Mouse (Mus musculus) left cerebral cortex, adult 2 months (tissue): ENCODE data around the gene Cebpb. TPM values are rescaled to one million over a fixed set of nuclear protein-coding genes. Genes with fewer than 3 reads are reported as not detected.
A peak's percentile ranks its signal among the peaks of the same experiment; 100 is the strongest.

Source experiments
- DNase-seq, 2 experiments: peaks; one replicate each; pipeline ENCODE4 v3.0.0; 2021 to 2022; ENCODE audit warnings: low spot score in 2 of 2, mixed read lengths in 1 of 2; ENCODE audit errors: extremely low spot score in 1 of 2
- H3K27ac ChIP-seq: fragments of 200-600 bp; 2 replicates; pipeline ENCODE4 v1.8.1; 2022
- H3K4me3 ChIP-seq: fragments of 200-600 bp; 2 replicates; pipeline ENCODE4 v1.8.1; 2022
- CTCF ChIP-seq: fragments of 200-600 bp; IDR thresholded peaks from 2 replicates; pipeline ENCODE4 v1.8.1; 2022; ENCODE audit warnings: antibody characterized with exemption, mild to moderate bottlenecking, moderate library complexity
- intact Hi-C: fragments of 180-260 bp; cut with DNase I; formaldehyde crosslinking; loops from one replicate; pipeline ENCODE4 v1.15.1; 2025
- microRNA-seq, 2 experiments: library from miRNA; unstranded; fragments of <30 nt; microRNA quantifications; one replicate each; pipeline ENCODE4 v1.2.0; 2021
- total RNA-seq, 2 experiments: library from RNA; stranded (reverse); gene quantifications; 2 replicates each; pipeline ENCODE4 v1.2.3; 2021

Gene Cebpb
- total RNA-seq, 2 experiments from 2014 or later, result 15.1 to 19.2 TPM

DNA sequence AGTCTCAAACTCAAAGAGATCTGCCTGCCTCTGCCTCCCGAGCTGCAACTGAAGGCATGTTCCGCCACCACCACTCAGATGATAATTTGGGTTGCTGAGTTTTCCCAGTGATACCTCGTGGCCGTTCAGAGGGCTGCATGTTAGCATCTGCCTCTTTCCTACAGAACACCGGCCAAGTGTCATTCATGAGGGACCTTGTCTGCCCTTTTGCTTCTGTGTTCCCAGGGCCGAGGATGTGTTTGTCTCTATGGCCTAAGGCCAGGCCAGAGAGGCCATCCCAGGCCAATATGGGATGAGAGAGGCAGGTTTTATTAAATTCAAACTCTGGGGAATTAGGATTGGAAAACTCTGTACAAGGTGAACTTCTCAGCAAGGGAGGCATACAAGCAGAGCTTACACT is 25.6 kb downstream of the Cebpb start:
- DNase-seq, result no peak
- intact Hi-C loops, result no loop called here
- TF ChIP-seq CTCF, result no peak
- Histone ChIP-seq H3K27ac (no peak overlapping the region), H3K4me3 (no peak overlapping the region)

- peak; percentile 18 to 31 for DNase-seq
- H3K4me3 ChIP-seq, result no peak overlapping the region
- intact Hi-C loops, result no loop called here
- H3K27ac ChIP-seq, result no peak overlapping the region
- TF ChIP-seq CTCF, result no peak
These were observed 26.3 kb downstream of the Cebpb start for GRCm38 (mm10) chr2:167715008-167715407.

GRCm38 (mm10) chr2:167717208-167717607 is 28.5 kb downstream of the Cebpb start:
- Histone ChIP-seq H3K27ac (no peak overlapping the region), H3K4me3 (no peak overlapping the region)
- intact Hi-C loops, result no loop called here
- no peak for TF ChIP-seq CTCF
- DNase-seq, result no peak

GRCm38 (mm10) chr2:167719520-167719919 is 30.8 kb downstream of the Cebpb start:
- intact Hi-C loops, result no loop called here
- no peak for TF ChIP-seq CTCF
- DNase-seq, result no peak
- Histone ChIP-seq H3K4me3 (no peak overlapping the region), H3K27ac (no peak overlapping the region)

GRCm38 (mm10) chr2:167721159-167721882 is 32.6 kb downstream of the Cebpb start:
- no peak overlapping the region for H3K4me3 ChIP-seq
- no peak for TF ChIP-seq CTCF
- intact Hi-C loops, result no loop called here

DNA sequence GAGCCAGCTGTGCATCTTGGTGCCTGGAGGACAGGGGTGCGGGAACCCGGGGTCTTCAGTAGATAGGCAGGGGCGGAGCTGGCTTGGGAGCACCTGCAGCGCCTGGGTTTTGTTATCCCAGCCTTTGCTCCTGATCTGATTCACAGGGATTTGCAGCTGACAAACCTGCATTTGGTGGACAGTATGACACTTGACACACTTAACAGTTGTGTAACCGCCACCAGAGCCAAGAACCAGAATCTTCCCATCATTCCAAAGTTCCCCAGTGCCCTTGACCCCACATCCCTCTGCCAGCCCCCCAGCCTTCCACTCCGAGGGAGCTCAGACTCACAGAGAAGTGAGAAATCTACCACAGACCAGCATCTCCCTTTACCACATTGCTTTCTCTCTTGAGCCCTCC is 33.8 kb downstream of the Cebpb start:
- H3K27ac ChIP-seq, result no peak overlapping the region
- intact Hi-C loops, result no loop called here
- no peak for TF ChIP-seq CTCF
- H3K4me3 ChIP-seq, result no peak overlapping the region
- no peak for DNase-seq

More at GRCm38 (mm10) chr2:167721159-167721882, 32.6 kb downstream of the Cebpb start:
- DNase-seq, result no peak
- H3K27ac ChIP-seq, result no peak overlapping the region

DNA sequence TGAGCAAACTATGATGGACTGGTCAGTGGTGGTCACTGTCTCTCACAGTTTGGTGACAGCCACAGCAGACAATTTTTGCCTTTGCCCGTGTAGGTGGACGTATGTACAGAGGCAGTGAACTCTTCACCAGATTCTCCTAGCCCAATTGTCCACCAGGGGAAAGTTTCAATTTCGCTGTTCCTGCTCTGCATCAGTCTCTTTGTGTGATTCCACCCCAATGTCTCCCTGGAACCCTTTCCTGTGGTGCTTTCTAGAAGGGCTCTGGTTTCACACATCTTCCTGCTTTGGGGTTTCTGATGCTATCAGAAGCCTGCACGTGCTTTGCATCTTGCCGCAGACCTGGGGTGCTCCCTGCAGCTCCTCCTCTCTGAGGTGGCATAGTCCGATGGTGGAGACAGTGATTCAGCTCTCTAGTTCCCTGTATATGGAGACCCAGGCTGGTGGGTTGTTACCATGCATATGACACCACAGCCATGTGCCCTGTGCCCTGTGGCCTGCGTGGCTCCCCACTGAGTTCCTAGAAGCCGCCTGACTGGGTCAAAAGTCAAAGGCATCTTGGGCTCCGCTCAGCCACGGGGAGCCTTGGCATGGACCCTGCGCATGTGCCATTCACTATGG is 35.0 kb downstream of the Cebpb start:
- Histone ChIP-seq H3K27ac (no peak overlapping the region), H3K4me3 (no peak overlapping the region)
- DNase-seq, result no peak
- TF ChIP-seq CTCF, result no peak
- intact Hi-C loops, result no loop called here

DNA sequence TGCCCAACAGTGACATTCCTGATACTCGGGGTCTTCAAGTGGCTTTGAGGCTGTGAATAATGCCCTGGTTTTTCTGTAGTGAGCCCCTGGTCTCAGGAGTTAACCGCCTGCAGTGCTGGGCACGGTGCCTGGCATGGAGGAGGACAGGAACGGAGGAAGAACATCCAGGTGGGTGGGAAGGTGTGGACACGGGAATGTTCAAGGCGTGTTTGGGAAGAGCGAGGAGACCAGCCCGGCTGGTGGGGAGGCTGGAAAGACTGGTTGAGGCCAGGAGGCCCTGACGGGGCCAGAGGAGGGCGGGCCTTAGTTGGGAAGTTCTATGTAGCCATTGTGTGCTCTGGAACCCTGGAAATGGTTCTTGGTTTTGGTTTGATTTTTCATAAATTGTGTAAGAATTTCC is 37.2 kb downstream of the Cebpb start:
- Histone ChIP-seq H3K27ac (no peak overlapping the region), H3K4me3 (no peak overlapping the region)
- intact Hi-C loops, result no loop called here
- no peak for DNase-seq
- TF ChIP-seq CTCF, result no peak

DNA sequence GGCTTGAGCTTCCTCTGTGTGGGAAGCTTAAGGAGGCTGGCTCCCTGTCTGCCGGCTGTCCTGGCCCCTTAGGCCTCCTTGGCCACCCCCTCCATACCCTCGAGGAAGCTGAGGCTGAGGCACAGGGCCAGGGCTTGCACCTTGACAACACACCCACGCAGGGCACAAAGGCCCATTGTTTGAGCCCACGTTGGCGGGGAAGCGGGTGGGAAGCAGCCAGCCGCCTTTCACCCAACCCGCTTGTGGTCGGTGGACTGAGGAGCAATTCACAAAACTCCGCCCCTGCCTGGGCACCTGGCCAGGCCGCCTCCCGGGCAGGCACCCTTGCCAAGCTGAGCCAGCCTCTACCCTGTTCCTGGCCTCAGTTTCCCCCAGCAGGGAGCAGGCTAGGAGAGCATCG is 38.4 kb downstream of the Cebpb start:
- intact Hi-C loops, result no loop called here
- DNase-seq, result peak; percentile 36 to 65
- Histone ChIP-seq H3K4me3 (no peak overlapping the region), H3K27ac (no peak overlapping the region)
- TF ChIP-seq CTCF, result no peak

DNA sequence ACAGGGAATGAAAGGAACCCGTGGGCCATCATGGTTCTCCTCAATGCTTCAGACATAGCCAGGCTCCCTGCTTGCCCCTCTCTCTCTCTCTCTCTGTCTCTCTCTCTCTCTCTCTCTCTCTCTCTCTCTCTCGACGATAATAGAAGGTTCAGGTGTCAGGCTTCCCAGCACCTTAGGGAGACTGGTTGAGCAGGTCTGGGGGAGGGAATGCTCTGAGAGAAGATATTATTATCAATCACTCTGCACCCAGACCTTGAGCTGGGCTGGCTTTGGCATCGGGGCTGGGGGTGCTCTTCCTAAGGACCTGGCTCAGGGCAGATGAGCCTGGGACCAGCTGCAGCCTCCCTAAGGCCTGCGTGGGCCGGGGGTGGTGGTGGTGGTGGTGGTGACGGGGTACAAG is 41.3 kb downstream of the Cebpb start:
- Histone ChIP-seq H3K27ac (no peak overlapping the region), H3K4me3 (no peak overlapping the region)
- no peak for TF ChIP-seq CTCF
- intact Hi-C loops, result no loop called here
- no peak for DNase-seq

GRCm38 (mm10) chr2:167731149-167731548 is 42.4 kb downstream of the Cebpb start:
- intact Hi-C loops, result no loop called here
- Histone ChIP-seq H3K27ac (no peak overlapping the region), H3K4me3 (no peak overlapping the region)
- DNase-seq, result no peak
- TF ChIP-seq CTCF, result no peak

- TF ChIP-seq CTCF, result no peak
- no peak overlapping the region for H3K4me3 ChIP-seq
- intact Hi-C loops, result no loop called here
- DNase-seq, result no peak
- H3K27ac ChIP-seq, result no peak overlapping the region
These were observed 46.1 kb downstream of the Cebpb start for GRCm38 (mm10) chr2:167734861-167735260.

GRCm38 (mm10) chr2:167739030-167739429 is 50.3 kb downstream of the Cebpb start:
- no peak for TF ChIP-seq CTCF
- DNase-seq, result no peak
- Histone ChIP-seq H3K4me3 (no peak overlapping the region), H3K27ac (no peak overlapping the region)
- intact Hi-C loops, result no loop called here

Small RNA genes within 50 kb of the gene (microRNA-seq; reads per million reads assigned to microRNA genes)
- gene Gm22355, result 0 reads per million in 2 experiments

Other genes with a start within 250 kb of the Cebpb start
- gene Rnf114, start 196.3 kb upstream of the Cebpb start, total RNA-seq, result 10 to 100 TPM; 54.9 to 57.3 TPM
- 10 to 100 TPM; 78.0 to 79.1 TPM for gene Spata2, start 196.0 kb upstream of the Cebpb start, total RNA-seq
- gene Snai1, start 150.7 kb upstream of the Cebpb start, total RNA-seq, result under 1 TPM; 0.56 to 0.70 TPM
- 100 to 1,000 TPM; 244 to 274 TPM for gene Ube2v1, start 56.8 kb upstream of the Cebpb start, total RNA-seq
- gene Gm20431, start 27.4 kb upstream of the Cebpb start, total RNA-seq, result 10 to 100 TPM; 29.1 to 38.0 TPM
- 10 to 100 TPM; 42.3 to 43.0 TPM for gene Tmem189, start 907 bp downstream of the Cebpb start, total RNA-seq
- gene Ptpn1, start 243.1 kb downstream of the Cebpb start, total RNA-seq, result 10 to 100 TPM; 52.0 to 69.0 TPM